Mouse (Mus musculus): Measurements from ENCODE around the gene Satb2. TPM values are rescaled to one million over a fixed set of nuclear protein-coding genes. Genes with fewer than 3 reads are reported as not detected.

The Satb2 gene
- polyA plus RNA-seq, 1 experiment from 2014 or later, result 1.9 TPM

DNA sequence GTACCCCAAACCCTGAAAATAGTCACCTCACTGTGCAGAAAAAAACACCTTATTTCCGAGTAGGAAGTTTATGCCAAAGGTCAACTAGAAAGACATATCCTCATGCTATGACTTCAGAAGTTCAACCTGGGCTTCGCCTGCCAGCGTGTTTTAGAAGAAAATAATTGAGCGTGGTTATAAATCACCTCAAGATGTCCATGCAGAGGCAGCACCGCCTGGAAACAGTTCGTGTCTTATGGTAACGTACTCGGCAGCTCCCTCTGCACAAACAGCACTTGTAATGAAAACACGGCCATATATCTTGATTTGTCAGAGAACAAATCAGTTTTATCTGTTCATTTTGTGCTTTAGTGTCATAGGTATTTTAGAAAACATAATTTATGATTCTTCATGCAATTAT lies 44.6 kb downstream of the Satb2 start:
- WGBS, result 89% methylated on average over 9 of the region's 9 CpGs
- DNase-seq (ENCODE audit: low spot score), result no peak

DNA sequence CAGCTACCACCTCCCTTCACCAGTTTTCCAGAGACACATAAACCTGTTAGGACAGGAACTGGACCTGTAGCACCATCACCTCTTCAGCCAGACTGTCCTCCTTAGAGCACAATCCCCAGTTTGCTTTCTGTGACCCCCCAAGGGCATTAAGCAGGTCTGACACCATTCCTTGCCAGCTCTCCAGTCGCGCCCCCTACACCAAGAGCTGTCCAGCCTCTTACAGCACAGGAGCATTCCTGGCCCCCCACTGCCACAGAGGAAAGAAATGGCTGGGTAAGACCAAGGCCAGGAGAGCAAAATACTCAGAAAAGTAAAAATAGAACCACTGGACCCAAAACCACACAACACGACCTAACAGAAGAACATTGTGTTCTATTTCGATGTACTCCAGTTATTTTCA lies 48.4 kb downstream of the Satb2 start:
- Histone ChIP-seq H3K27ac (ENCODE audit: low read depth, low read length) (no peak overlapping the region), H3K9ac (ENCODE audit: low read length) (no peak overlapping the region), H3K4me2 (ENCODE audit: low read depth, low read length, severe bottlenecking) (no peak overlapping the region), H3K9me3 (ENCODE audit: control insufficient read depth, low read length) (no peaks in the 10 kb centered on the region), H3K4me1 (replicated peaks; ENCODE audit: control insufficient read depth, insufficient read depth, low read length) (no peaks in the 10 kb centered on the region), H3K4me3 (ENCODE audit: low read depth, low read length) (no peak overlapping the region), H3K36me3 (ENCODE audit: control insufficient read depth, insufficient read depth, low read length) (no peaks in the 10 kb centered on the region), H3K27me3 (ENCODE audit: control insufficient read depth, insufficient read depth, low read length) (no peaks in the 10 kb centered on the region)
- DNase-seq (ENCODE audit: low spot score) (peak; percentile 49), ATAC-seq (replicated peaks; ENCODE audit: low FRiP score) (no peak)
- WGBS, result 83% methylated on average over 4 of the region's 4 CpGs

More for the DNA sequence above, 44.6 kb downstream of the Satb2 start:
- Histone ChIP-seq H3K4me1 (replicated peaks; ENCODE audit: control insufficient read depth, insufficient read depth, low read length) (no peaks in the 10 kb centered on the region), H3K36me3 (ENCODE audit: control insufficient read depth, insufficient read depth, low read length) (no peaks in the 10 kb centered on the region), H3K9ac (ENCODE audit: low read length) (no peak overlapping the region), H3K4me2 (ENCODE audit: low read depth, low read length, severe bottlenecking) (no peak overlapping the region), H3K9me3 (ENCODE audit: control insufficient read depth, low read length) (no peaks in the 10 kb centered on the region), H3K4me3 (ENCODE audit: low read depth, low read length) (no peak overlapping the region), H3K27ac (ENCODE audit: low read depth, low read length) (no peak overlapping the region), H3K27me3 (ENCODE audit: control insufficient read depth, insufficient read depth, low read length) (no peaks in the 10 kb centered on the region)
- ATAC-seq (replicated peaks; ENCODE audit: low FRiP score), result no peak

DNA sequence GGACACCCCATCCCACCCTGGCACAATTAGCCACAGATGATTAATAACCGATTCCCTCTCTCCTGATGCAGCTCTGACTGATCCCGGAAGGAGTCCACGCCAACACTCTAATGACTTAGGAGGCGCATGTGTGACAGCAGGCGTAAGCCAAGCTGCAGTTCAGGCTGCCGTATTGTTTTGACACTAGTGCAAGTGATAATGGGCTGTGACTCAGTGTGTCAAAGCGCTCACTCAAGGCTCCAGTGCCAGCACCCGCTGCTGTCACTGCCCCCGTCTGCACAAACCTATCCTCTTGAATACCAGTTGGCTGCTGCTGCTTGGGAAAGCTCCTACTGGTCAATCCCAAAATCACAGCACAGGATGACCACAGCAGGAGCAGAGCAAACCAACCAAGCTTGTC lies 49.7 kb downstream of the Satb2 start:
- WGBS, result 77% methylated on average over 9 of the region's 9 CpGs
- ATAC-seq (replicated peaks; ENCODE audit: low FRiP score), result peak; percentile 27; the same call in 1 of the 2 replicates
- H3K4me1 ChIP-seq (replicated peaks; ENCODE audit: control insufficient read depth, insufficient read depth, low read length), result no peaks in the 10 kb centered on the region
- H3K9ac ChIP-seq (ENCODE audit: low read length), result no peak overlapping the region
- H3K4me3 ChIP-seq (ENCODE audit: low read depth, low read length), result no peak overlapping the region
- no peaks in the 10 kb centered on the region for H3K27me3 ChIP-seq (ENCODE audit: control insufficient read depth, insufficient read depth, low read length)
- no peaks in the 10 kb centered on the region for H3K9me3 ChIP-seq (ENCODE audit: control insufficient read depth, low read length)
- no peak overlapping the region for H3K4me2 ChIP-seq (ENCODE audit: low read depth, low read length, severe bottlenecking)
- H3K36me3 ChIP-seq (ENCODE audit: control insufficient read depth, insufficient read depth, low read length), result no peaks in the 10 kb centered on the region
- no peak for DNase-seq (ENCODE audit: low spot score)
- H3K27ac ChIP-seq (ENCODE audit: low read depth, low read length), result no peak overlapping the region

DNA sequence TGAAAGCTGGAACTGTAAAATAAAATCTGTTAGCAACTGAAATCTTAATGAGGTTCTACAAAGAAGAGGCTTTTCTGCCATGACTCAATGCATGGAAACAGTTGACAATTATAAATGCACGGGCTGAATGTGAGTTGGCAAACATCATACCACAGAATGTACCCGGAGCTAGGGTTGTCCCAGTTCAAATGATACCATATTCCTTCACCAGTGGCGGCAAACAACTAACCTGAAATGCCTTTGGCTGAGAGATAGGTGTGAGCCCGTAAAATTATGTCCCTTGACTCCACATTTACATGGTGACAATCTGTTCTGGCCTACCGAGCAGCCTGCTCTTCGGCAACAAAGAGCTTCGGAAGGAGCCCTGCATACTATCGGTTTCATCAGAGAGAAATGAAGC lies 58.0 kb downstream of the Satb2 start:
- ATAC-seq (replicated peaks; ENCODE audit: low FRiP score), result no peak

DNA sequence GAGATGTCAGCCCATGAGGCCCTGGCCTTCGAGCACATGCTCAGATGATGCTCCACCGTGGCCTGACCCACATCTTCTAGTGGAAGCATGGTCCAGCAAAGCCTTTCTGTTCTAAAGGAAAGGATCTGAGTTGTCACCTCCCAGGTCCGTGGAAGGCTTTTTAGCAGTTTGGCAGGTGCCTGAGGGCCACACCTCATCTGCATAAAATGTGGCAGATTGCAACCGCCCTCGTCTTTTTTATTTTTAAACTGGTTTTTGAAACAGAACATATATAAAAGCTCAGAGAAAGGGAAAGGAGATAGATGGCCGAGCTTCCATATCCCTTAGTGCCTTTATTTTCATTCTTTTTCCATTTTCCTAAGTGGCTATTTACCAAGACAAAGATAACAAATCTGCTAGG lies 64.2 kb downstream of the Satb2 start:
- Histone ChIP-seq H3K36me3 (ENCODE audit: control insufficient read depth, insufficient read depth, low read length) (no peaks in the 10 kb centered on the region), H3K9me3 (ENCODE audit: control insufficient read depth, low read length) (no peaks in the 10 kb centered on the region), H3K27ac (ENCODE audit: low read depth, low read length) (no peak overlapping the region), H3K4me1 (replicated peaks; ENCODE audit: control insufficient read depth, insufficient read depth, low read length) (no peaks in the 10 kb centered on the region), H3K4me3 (ENCODE audit: low read depth, low read length) (no peak overlapping the region), H3K9ac (ENCODE audit: low read length) (no peak overlapping the region), H3K27me3 (ENCODE audit: control insufficient read depth, insufficient read depth, low read length) (no peaks in the 10 kb centered on the region), H3K4me2 (ENCODE audit: low read depth, low read length, severe bottlenecking) (no peak overlapping the region)
- no peak for ATAC-seq (replicated peaks; ENCODE audit: low FRiP score)
- WGBS, result 91% methylated on average over 6 of the region's 6 CpGs
- DNase-seq (ENCODE audit: low spot score), result no peak

More for the DNA sequence above, 58.0 kb downstream of the Satb2 start:
- no peak for DNase-seq (ENCODE audit: low spot score)
- Histone ChIP-seq H3K27ac (ENCODE audit: low read depth, low read length) (no peak overlapping the region), H3K4me1 (replicated peaks; ENCODE audit: control insufficient read depth, insufficient read depth, low read length) (no peaks in the 10 kb centered on the region), H3K9me3 (ENCODE audit: control insufficient read depth, low read length) (no peaks in the 10 kb centered on the region), H3K4me3 (ENCODE audit: low read depth, low read length) (no peak overlapping the region), H3K9ac (ENCODE audit: low read length) (no peak overlapping the region), H3K27me3 (ENCODE audit: control insufficient read depth, insufficient read depth, low read length) (no peaks in the 10 kb centered on the region), H3K36me3 (ENCODE audit: control insufficient read depth, insufficient read depth, low read length) (no peaks in the 10 kb centered on the region), H3K4me2 (ENCODE audit: low read depth, low read length, severe bottlenecking) (no peak overlapping the region)
- 88% methylated on average over 8 of the region's 8 CpGs for WGBS

DNA sequence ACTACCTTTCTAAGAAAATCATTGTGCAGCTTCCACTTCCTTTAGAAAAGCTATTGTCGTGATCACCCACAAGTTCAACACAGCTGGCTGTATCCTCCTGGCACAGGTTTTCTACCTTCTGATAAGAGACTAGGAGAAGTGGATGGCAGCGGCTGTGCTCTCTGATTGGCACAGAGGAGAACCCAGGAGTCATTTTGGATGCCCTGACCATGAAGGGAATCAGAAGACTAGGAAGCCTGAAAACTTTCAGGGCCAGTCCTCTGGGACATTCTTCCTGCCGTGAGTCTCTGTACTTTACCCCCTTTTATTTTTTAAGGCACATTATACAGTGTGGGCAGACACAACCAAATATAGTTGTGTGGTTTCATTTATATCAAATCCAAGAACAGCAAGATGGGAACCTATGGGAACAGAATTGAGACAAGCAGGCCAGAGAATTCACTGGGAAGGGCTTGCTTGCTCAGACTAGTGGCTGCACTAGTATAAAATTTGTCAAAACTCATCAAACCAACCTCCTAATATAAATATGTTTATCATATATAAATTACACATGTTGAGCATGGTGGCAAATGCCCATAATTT lies 77.7 kb downstream of the Satb2 start:
- ATAC-seq (replicated peaks; ENCODE audit: low FRiP score) (no peak), DNase-seq (ENCODE audit: low spot score) (no peak)
- H3K4me2 ChIP-seq (ENCODE audit: low read depth, low read length, severe bottlenecking), result no peak overlapping the region
- WGBS, result 83% methylated on average over 3 of the region's 3 CpGs
- H3K27me3 ChIP-seq (ENCODE audit: control insufficient read depth, insufficient read depth, low read length), result no peaks in the 10 kb centered on the region
- H3K4me3 ChIP-seq (ENCODE audit: low read depth, low read length), result no peak overlapping the region
- no peaks in the 10 kb centered on the region for H3K36me3 ChIP-seq (ENCODE audit: control insufficient read depth, insufficient read depth, low read length)
- no peaks in the 10 kb centered on the region for H3K4me1 ChIP-seq (replicated peaks; ENCODE audit: control insufficient read depth, insufficient read depth, low read length)
- no peaks in the 10 kb centered on the region for H3K9me3 ChIP-seq (ENCODE audit: control insufficient read depth, low read length)
- no peak overlapping the region for H3K27ac ChIP-seq (ENCODE audit: low read depth, low read length)
- H3K9ac ChIP-seq (ENCODE audit: low read length), result no peak overlapping the region

DNA sequence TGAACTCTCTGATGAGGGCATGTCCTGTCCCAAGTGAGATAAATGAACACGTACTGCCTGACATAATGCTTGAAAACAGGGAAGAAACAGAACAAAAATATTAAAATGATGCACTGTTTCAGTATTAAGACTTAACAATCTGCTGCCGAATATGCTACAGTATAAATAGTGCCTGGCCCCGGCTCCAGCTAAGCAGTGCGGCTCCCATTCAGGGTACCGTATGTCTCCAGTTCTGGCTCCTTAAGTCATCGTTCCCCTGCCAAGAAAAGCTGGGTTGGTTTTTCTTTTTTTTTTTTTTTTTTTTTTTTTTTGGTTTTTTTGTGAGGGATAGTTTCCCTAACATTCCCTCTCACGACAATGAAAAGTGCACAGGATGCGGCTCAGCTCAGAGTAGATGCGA lies 78.3 kb downstream of the Satb2 start:
- Histone ChIP-seq H3K27me3 (ENCODE audit: control insufficient read depth, insufficient read depth, low read length) (no peaks in the 10 kb centered on the region), H3K9me3 (ENCODE audit: control insufficient read depth, low read length) (no peaks in the 10 kb centered on the region), H3K4me3 (ENCODE audit: low read depth, low read length) (no peak overlapping the region), H3K36me3 (ENCODE audit: control insufficient read depth, insufficient read depth, low read length) (no peaks in the 10 kb centered on the region), H3K4me1 (replicated peaks; ENCODE audit: control insufficient read depth, insufficient read depth, low read length) (no peaks in the 10 kb centered on the region), H3K27ac (ENCODE audit: low read depth, low read length) (no peak overlapping the region), H3K9ac (ENCODE audit: low read length) (no peak overlapping the region), H3K4me2 (ENCODE audit: low read depth, low read length, severe bottlenecking) (no peak overlapping the region)
- no peak for DNase-seq (ENCODE audit: low spot score)
- 91% methylated on average over 9 of the region's 9 CpGs for WGBS
- ATAC-seq (replicated peaks; ENCODE audit: low FRiP score), result no peak

DNA sequence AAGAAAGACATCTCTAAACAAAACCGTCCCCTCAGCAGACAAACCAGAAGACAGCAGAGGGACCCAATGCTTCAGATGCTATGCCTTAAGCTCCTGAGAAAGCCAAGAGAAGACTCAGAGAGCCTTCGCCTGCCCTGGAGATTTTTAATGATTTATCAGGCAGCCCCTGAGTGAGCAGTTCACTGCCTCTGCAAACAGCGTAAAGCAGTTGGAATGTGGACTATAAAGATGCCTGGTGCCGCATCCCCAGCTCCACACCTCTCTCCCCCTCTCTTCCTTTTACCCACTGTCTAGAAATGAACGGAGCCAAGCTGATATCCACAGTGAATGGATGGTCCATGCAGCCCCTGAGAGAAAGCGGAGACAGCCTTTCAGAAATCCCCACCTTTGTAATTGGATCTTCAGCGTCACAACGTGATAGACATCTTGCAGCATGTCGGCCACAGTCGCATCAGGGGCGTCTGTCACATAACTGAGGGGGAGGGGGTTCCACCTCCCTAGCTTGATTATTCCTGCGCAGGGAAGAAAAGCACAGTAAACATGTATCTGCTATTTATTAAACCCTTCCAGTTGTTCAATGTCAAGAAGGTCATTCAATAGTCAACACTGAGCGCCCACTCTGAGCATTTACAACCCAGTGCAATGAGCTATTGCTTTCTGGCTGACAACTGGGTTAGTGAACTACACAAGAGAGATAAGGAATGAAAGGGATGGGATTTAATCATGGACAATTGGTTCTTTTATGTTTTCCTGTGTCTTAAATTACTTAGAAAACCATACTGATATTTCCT lies 79.6 kb downstream of the Satb2 start:
- 70% methylated on average over 13 of the region's 13 CpGs for WGBS
- no peaks in the 10 kb centered on the region for H3K27me3 ChIP-seq (ENCODE audit: control insufficient read depth, insufficient read depth, low read length)
- no peaks in the 10 kb centered on the region for H3K36me3 ChIP-seq (ENCODE audit: control insufficient read depth, insufficient read depth, low read length)
- no peak overlapping the region for H3K4me3 ChIP-seq (ENCODE audit: low read depth, low read length)
- H3K4me2 ChIP-seq (ENCODE audit: low read depth, low read length, severe bottlenecking), result no peak overlapping the region
- no peaks in the 10 kb centered on the region for H3K4me1 ChIP-seq (replicated peaks; ENCODE audit: control insufficient read depth, insufficient read depth, low read length)
- DNase-seq (ENCODE audit: low spot score), result no peak
- no peak overlapping the region for H3K9ac ChIP-seq (ENCODE audit: low read length)
- no peak overlapping the region for H3K27ac ChIP-seq (ENCODE audit: low read depth, low read length)
- no peaks in the 10 kb centered on the region for H3K9me3 ChIP-seq (ENCODE audit: control insufficient read depth, low read length)
- ATAC-seq (replicated peaks; ENCODE audit: low FRiP score), result no peak

All from forebrain, embryonic 11.5 days (tissue).